Mouse (Mus musculus): ENCODE data around the gene Suclg1. TPM values are rescaled to one million over a fixed set of nuclear protein-coding genes. Genes with fewer than 3 reads are reported as not detected.

Gene Suclg1
- total RNA-seq (2021), result 777 and 832 TPM in 2 replicates
- long read RNA-seq, experiment 1, transcript Suclg1-201 (9 exons, 1,519 nt), result major isoform, 548 of 612 reads
- long read RNA-seq, experiment 1, partial matches to known transcripts, result 48 of 612 reads
- long read RNA-seq, experiment 1, other reads (novel, unspliced or antisense), result 16 of 612 reads
- long read RNA-seq, experiment 2, transcript Suclg1-201 (9 exons, 1,519 nt), result major isoform, 554 of 657 reads
- long read RNA-seq, experiment 2, partial matches to known transcripts, result 95 of 657 reads
- long read RNA-seq, experiment 2, other reads (novel, unspliced or antisense), result 8 of 657 reads

GRCm38 (mm10) chr6:73248237-73249048 lies at the start of gene Suclg1:
Suclg1 (plus strand) TSS chr6:73248382.
- DNase-seq, result peak; percentile 93

GRCm38 (mm10) chr6:73203724-73204123 lies 44.5 kb upstream of the Suclg1 start:
- DNase-seq, result no peak

GRCm38 (mm10) chr6:73204937-73205336 lies 43.2 kb upstream of the Suclg1 start:
- DNase-seq, result no peak

- no peak for DNase-seq
Measured at GRCm38 (mm10) chr6:73209598-73209997, 38.6 kb upstream of the Suclg1 start.

GRCm38 (mm10) chr6:73210445-73210972 lies 37.7 kb upstream of the Suclg1 start:
- DNase-seq, result no peak

GRCm38 (mm10) chr6:73211036-73211435 lies 37.1 kb upstream of the Suclg1 start:
- no peak for DNase-seq

GRCm38 (mm10) chr6:73211602-73212001 lies 36.6 kb upstream of the Suclg1 start:
- DNase-seq, result no peak

- peak; percentile 95 for DNase-seq
Measured at GRCm38 (mm10) chr6:73221189-73221957, 26.8 kb upstream of the Suclg1 start, which contains the start of gene Dnah6. Dnah6 (minus strand) TSS chr6:73221651.

GRCm38 (mm10) chr6:73221958-73222735 lies 26.0 kb upstream of the Suclg1 start:
- peak; percentile 39 for DNase-seq

GRCm38 (mm10) chr6:73222841-73223526 lies 25.2 kb upstream of the Suclg1 start:
- peak; percentile 93 for DNase-seq

GRCm38 (mm10) chr6:73227376-73228158 lies 20.6 kb upstream of the Suclg1 start:
- peak; percentile 42 for DNase-seq

- DNase-seq, result peak; percentile 24
Measured at GRCm38 (mm10) chr6:73228408-73228807, 19.8 kb upstream of the Suclg1 start.

- no peak for DNase-seq
Measured at GRCm38 (mm10) chr6:73228881-73229280, 19.3 kb upstream of the Suclg1 start.

GRCm38 (mm10) chr6:73232152-73232584 lies 16.0 kb upstream of the Suclg1 start:
- DNase-seq, result no peak

- no peak for DNase-seq
Measured at GRCm38 (mm10) chr6:73233202-73233726, 14.9 kb upstream of the Suclg1 start.

- peak; percentile 10 for DNase-seq
Measured at GRCm38 (mm10) chr6:73234302-73234900, 13.8 kb upstream of the Suclg1 start.

- no peak for DNase-seq
Measured at GRCm38 (mm10) chr6:73235650-73236049, 12.5 kb upstream of the Suclg1 start.

GRCm38 (mm10) chr6:73246821-73247220 lies 1.4 kb upstream of the Suclg1 start:
- DNase-seq, result no peak

- peak; percentile 51 for DNase-seq
Measured at GRCm38 (mm10) chr6:73247452-73247851, 730 bp upstream of the Suclg1 start.
